Mouse (Mus musculus): ENCODE data around the gene Tmem95. TPM values are rescaled to one million over a fixed set of nuclear protein-coding genes. Genes with fewer than 3 reads are reported as not detected.
"Not testable (repeated sequence)": the region's sequence is repeated elsewhere in the genome, so short reads cannot be mapped to it uniquely, and the experiment has no call there.

The Tmem95 gene
- total RNA-seq, 2 experiments from 2014 or later = not detected

- DNase-seq (ENCODE audit: extremely low spot score in 1 of 2, low spot score in 1 of 2) = no peak
Observed at GRCm38 (mm10) chr11:69881787-69882670, 4.2 kb upstream of the Tmem95 start.

GRCm38 (mm10) chr11:69880853-69881603, 3.2 kb upstream of the Tmem95 start, which contains the start of gene Kctd11:
Gene Kctd11 (minus strand): TSS chr11:69881406.
- DNase-seq (ENCODE audit: extremely low spot score in 1 of 2, low spot score in 1 of 2) = peak; percentile 49 to 56

GRCm38 (mm10) chr11:69880506-69880852, 2.7 kb upstream of the Tmem95 start:
- peak in 1 of 2 experiments; percentile 34 for DNase-seq (ENCODE audit: extremely low spot score in 1 of 2, low spot score in 1 of 2)

- no peak for DNase-seq (ENCODE audit: extremely low spot score in 1 of 2, low spot score in 1 of 2)
Observed at GRCm38 (mm10) chr11:69879711-69880110, 1.9 kb upstream of the Tmem95 start.

- DNase-seq (ENCODE audit: extremely low spot score in 1 of 2, low spot score in 1 of 2) = no peak
Observed at GRCm38 (mm10) chr11:69878952-69879351, 1.1 kb upstream of the Tmem95 start.

- no peak for DNase-seq (ENCODE audit: extremely low spot score in 1 of 2, low spot score in 1 of 2)
Observed at GRCm38 (mm10) chr11:69878399-69878798, 581 bp upstream of the Tmem95 start.

GRCm38 (mm10) chr11:69876867-69877266, 951 bp downstream of the Tmem95 start:
- peak; percentile 75 to 85 for DNase-seq (ENCODE audit: extremely low spot score in 1 of 2, low spot score in 1 of 2)

- DNase-seq (ENCODE audit: extremely low spot score in 1 of 2, low spot score in 1 of 2) = peak in 1 of 2 experiments; percentile 30
Observed at GRCm38 (mm10) chr11:69876186-69876585, 1.6 kb downstream of the Tmem95 start.

GRCm38 (mm10) chr11:69872451-69872850, 5.4 kb downstream of the Tmem95 start:
- DNase-seq (ENCODE audit: extremely low spot score in 1 of 2, low spot score in 1 of 2) = no peak

- DNase-seq (ENCODE audit: extremely low spot score in 1 of 2, low spot score in 1 of 2) = no peak
Observed at GRCm38 (mm10) chr11:69871822-69872221, 6.0 kb downstream of the Tmem95 start.

- DNase-seq (ENCODE audit: extremely low spot score in 1 of 2, low spot score in 1 of 2) = no peak
Observed at GRCm38 (mm10) chr11:69870289-69871069, 7.3 kb downstream of the Tmem95 start.

- DNase-seq (ENCODE audit: extremely low spot score in 1 of 2, low spot score in 1 of 2) = no peak
Observed at GRCm38 (mm10) chr11:69867335-69867734, 10.5 kb downstream of the Tmem95 start.

- DNase-seq (ENCODE audit: extremely low spot score in 1 of 2, low spot score in 1 of 2) = no peak
Observed at GRCm38 (mm10) chr11:69865561-69865960, 12.3 kb downstream of the Tmem95 start.

- no peak for DNase-seq (ENCODE audit: extremely low spot score in 1 of 2, low spot score in 1 of 2)
Observed at GRCm38 (mm10) chr11:69864138-69864860, 13.5 kb downstream of the Tmem95 start.

GRCm38 (mm10) chr11:69863729-69864128, 14.1 kb downstream of the Tmem95 start:
- not testable (repeated sequence) for DNase-seq (ENCODE audit: extremely low spot score in 1 of 2, low spot score in 1 of 2)

- DNase-seq (ENCODE audit: extremely low spot score in 1 of 2, low spot score in 1 of 2) = no peak
Observed at GRCm38 (mm10) chr11:69858113-69858998, 19.5 kb downstream of the Tmem95 start, which contains the start of gene Tnk1. Gene Tnk1 (minus strand): TSS chr11:69858730.

- peak in 1 of 2 experiments; percentile 33 for DNase-seq (ENCODE audit: extremely low spot score in 1 of 2, low spot score in 1 of 2)
Observed at GRCm38 (mm10) chr11:69855347-69855746, 22.5 kb downstream of the Tmem95 start.

GRCm38 (mm10) chr11:69854680-69855079, 23.1 kb downstream of the Tmem95 start:
- DNase-seq (ENCODE audit: extremely low spot score in 1 of 2, low spot score in 1 of 2) = no peak

GRCm38 (mm10) chr11:69853994-69854393, 23.8 kb downstream of the Tmem95 start:
- no peak for DNase-seq (ENCODE audit: extremely low spot score in 1 of 2, low spot score in 1 of 2)

All from layer of hippocampus, postnatal 25 days (tissue).